ENCODE assay signal across 13 mouse cellular contexts in genomic region chr16:86209319-86209718, GRCm38 (mm10).
"Had no signal": no experiment of that assay in that cellular context is flagged by ENCODE, and none has a peak within 500 bp of the region (broad histone marks: within the 10 kb centered on the region; RNA-seq: fewer than 3 reads in every experiment).

No protein-coding gene starts in this region.

- H3K4me3 ChIP-seq: midbrain, embryonic 10.5 days; midbrain, embryonic 12.5 days; neural tube, embryonic 12.5 days; stomach, embryonic 15.5 days had no signal

- H3K4me2 ChIP-seq: lung, embryonic 14.5 days; midbrain, embryonic 12.5 days; neural tube, embryonic 12.5 days; stomach, embryonic 15.5 days had no signal

- H3K36me3 ChIP-seq: midbrain, embryonic 10.5 days; midbrain, embryonic 12.5 days; neural tube, embryonic 12.5 days; stomach, embryonic 15.5 days had no signal

- DNase-seq: lung, adult 18-20 months; lung, embryonic 14.5 days; lung, postnatal 10 days; lung, postnatal 4 days; midbrain, embryonic 14.5 days; right cerebral cortex, postnatal 14 days; thymus, adult 2 months; thymus, postnatal 25 days; thymus, postnatal 4 days had no signal

- H3K27me3 ChIP-seq: midbrain, embryonic 12.5 days; neural tube, embryonic 12.5 days; stomach, embryonic 15.5 days had no signal
